Mouse (Mus musculus): ENCODE measurements around the gene Khdrbs2. TPM values are rescaled to one million over a fixed set of nuclear protein-coding genes. Genes with fewer than 3 reads are reported as not detected.
"Not testable (repeated sequence)": the region's sequence is repeated elsewhere in the genome, so short reads cannot be mapped to it uniquely, and the experiment has no call there.

The Khdrbs2 gene
- polyA plus RNA-seq, 1 experiment from 2014 or later, result 1.0 TPM

DNA sequence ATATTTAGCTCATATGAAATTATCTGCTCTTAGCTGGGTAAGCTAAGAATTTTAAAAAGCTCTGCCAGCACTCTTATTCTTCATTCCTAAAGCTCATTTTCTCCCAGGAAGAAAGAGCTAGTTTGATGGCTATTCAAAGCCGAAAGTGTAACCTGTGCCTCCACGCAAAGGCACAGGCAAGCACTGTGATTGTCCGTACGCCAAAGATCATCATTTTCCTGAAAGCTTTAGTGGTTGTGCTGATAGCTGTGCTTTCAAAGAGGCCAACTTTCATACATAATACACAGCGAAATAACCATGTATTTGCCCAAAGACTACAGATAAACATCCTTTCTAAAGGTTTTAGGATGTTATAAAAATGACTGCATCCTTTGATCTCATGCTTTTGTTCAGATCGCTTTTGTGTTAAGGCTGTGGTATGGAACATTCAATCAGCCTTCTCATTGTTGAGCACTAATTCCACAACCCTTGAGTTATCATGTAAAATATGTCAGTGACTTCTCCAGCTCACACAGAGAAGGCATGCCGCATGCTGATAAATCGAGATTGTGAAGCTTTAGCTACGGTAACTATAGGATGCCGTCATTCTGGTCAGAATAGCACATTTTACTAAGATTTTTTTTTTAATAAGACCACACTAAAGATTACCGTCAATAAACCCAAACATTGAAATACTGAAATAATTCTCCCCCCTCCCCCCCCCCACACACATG lies 299.1 kb downstream of the Khdrbs2 start:
- no peak for ATAC-seq
- Histone ChIP-seq H3K4me2 (no peak overlapping the region), H3K36me3 (no peaks in the 10 kb centered on the region), H3K9ac (no peak overlapping the region), H3K4me1 (no peaks in the 10 kb centered on the region), H3K27me3 (replicated peaks) (no peaks in the 10 kb centered on the region), H3K9me3 (replicated peaks) (no peaks in the 10 kb centered on the region), H3K4me3 (no peak overlapping the region), H3K27ac (no peak overlapping the region)
- WGBS (ENCODE audit: insufficient replicate concordance), result 75% methylated on average over 11 of the region's 11 CpGs

DNA sequence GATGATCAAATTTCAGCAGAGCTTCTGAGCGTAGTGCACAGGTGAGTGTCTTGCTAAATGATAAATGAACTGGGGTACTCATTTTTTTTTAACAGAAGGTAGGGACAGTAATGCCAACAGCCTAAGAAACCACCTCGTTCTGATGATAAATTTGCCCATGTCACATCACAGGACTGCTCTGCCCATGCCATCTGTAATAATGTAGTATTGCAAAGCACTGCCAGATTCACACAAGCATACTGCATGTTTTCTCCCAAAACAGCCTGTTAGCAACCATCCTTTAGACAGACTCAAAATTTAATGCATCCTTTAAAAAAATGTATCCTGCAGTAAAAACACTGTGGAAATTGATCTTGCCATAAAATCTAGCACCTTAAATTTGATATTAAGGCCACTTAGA lies 315.4 kb downstream of the Khdrbs2 start:
- Histone ChIP-seq H3K9me3 (replicated peaks) (no peaks in the 10 kb centered on the region), H3K4me2 (no peak overlapping the region), H3K9ac (no peak overlapping the region), H3K4me1 (no peaks in the 10 kb centered on the region), H3K4me3 (no peak overlapping the region), H3K36me3 (no peaks in the 10 kb centered on the region), H3K27me3 (replicated peaks) (no peaks in the 10 kb centered on the region), H3K27ac (no peak overlapping the region)
- 52% methylated on average over 2 of the region's 2 CpGs for WGBS (ENCODE audit: insufficient replicate concordance)
- ATAC-seq, result no peak

DNA sequence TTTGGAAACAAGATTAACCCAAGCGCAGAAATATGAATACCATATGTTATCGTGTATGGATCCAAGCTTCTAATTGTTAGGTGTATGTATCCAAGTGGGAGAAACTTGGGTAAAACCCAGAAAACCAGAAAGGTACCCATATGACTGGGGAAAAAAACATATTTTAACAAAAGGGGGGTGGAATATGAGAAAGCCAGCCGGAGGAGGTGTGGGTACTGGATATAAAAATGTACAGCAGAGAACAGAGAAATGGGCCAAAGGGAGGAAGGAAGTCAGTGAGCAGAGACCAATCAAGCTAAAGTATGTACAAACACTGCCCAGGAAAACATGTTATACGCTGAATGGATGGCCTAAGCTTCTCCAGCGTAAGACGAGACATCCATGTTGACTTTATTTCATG lies 330.9 kb downstream of the Khdrbs2 start:
- no peaks in the 10 kb centered on the region for H3K9me3 ChIP-seq (replicated peaks)
- H3K4me2 ChIP-seq, result no peak overlapping the region
- H3K4me3 ChIP-seq, result no peak overlapping the region
- no peak for ATAC-seq
- no peak overlapping the region for H3K9ac ChIP-seq
- H3K4me1 ChIP-seq, result no peaks in the 10 kb centered on the region
- WGBS (ENCODE audit: insufficient replicate concordance), result 79% methylated on average over 6 of the region's 6 CpGs
- no peaks in the 10 kb centered on the region for H3K36me3 ChIP-seq
- no peaks in the 10 kb centered on the region for H3K27me3 ChIP-seq (replicated peaks)
- no peak overlapping the region for H3K27ac ChIP-seq

DNA sequence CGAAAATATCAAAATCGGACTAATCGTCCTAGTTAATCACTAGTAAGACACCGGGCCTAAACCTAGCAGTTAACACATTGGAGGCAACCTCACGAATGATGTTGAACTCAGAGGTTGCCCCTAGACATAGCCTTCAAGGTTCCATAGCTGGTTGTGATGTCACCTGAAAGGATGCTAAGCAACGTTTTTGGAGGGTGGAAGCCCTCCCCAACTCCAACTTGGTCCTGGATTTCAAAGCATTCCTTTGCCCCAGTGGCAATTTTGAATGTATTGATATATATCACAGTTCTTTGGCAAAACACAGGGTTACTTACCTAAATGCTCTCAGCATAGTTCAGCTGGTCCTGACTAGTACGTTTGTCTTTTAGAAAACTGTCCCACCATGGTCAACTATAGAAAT lies 374.7 kb downstream of the Khdrbs2 start, which contains the start of gene Gm5415:
Gene Gm5415 (minus strand): TSS at position 101 of the 400 bp plus-strand sequence.
- not testable (repeated sequence) for ATAC-seq; H3K36me3 ChIP-seq; H3K27ac ChIP-seq; H3K4me2 ChIP-seq; H3K4me3 ChIP-seq; H3K27me3 ChIP-seq (replicated peaks); H3K4me1 ChIP-seq; H3K9ac ChIP-seq; H3K9me3 ChIP-seq (replicated peaks)
- 63% methylated on average over 2 of the region's 7 CpGs for WGBS (ENCODE audit: insufficient replicate concordance)

DNA sequence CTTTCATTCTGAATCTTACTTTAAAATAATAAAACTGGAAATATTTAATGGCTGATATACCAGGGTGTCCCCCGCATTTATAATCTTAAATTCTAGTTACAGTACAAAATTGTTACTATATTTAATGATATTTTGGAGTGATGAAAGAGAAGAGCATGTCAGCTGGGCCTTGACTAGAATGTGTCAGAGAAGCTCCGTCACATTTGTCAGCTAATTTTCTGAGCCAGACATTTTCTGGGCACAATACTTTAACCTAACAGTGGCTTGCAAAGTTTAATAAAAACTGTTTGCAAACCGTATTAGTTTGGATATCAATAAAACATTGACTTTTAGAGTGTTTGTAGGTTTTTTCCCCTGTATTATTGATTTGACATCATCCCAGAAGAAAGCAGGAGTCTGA lies 380.9 kb downstream of the Khdrbs2 start:
- WGBS (ENCODE audit: insufficient replicate concordance), result 74% methylated on average over 3 of the region's 3 CpGs

DNA sequence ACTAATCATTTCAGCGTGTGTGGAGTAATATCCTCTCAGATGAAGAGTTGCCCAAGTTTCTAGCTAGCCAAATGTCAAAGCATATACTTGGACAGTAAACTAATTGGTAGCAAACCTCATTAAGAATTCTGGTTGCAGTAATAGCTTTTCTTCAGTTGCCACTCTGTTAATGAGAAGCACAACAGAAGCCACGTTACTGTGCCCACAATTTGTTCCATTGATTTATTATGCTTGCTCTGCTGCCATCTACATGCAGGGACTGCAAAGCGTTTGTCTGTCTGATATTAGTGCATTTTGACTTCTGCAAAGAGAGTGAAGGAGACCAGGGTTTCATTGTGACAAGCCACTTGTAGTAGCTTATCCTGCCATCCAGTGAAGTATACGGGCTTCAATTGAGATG lies 381.4 kb downstream of the Khdrbs2 start:
- Histone ChIP-seq H3K4me3 (no peak overlapping the region), H3K4me1 (no peaks in the 10 kb centered on the region), H3K9me3 (replicated peaks) (no peaks in the 10 kb centered on the region), H3K27me3 (replicated peaks) (no peaks in the 10 kb centered on the region), H3K27ac (no peak overlapping the region), H3K4me2 (no peak overlapping the region), H3K36me3 (no peaks in the 10 kb centered on the region), H3K9ac (no peak overlapping the region)
- ATAC-seq, result no peak
- 50% methylated on average over 4 of the region's 4 CpGs for WGBS (ENCODE audit: insufficient replicate concordance)

More for the DNA sequence above, 380.9 kb downstream of the Khdrbs2 start:
- Histone ChIP-seq H3K27me3 (replicated peaks) (no peaks in the 10 kb centered on the region), H3K36me3 (no peaks in the 10 kb centered on the region), H3K4me3 (no peak overlapping the region), H3K9ac (no peak overlapping the region), H3K27ac (no peak overlapping the region), H3K4me1 (no peaks in the 10 kb centered on the region), H3K9me3 (replicated peaks) (no peaks in the 10 kb centered on the region), H3K4me2 (no peak overlapping the region)
- no peak for ATAC-seq

DNA sequence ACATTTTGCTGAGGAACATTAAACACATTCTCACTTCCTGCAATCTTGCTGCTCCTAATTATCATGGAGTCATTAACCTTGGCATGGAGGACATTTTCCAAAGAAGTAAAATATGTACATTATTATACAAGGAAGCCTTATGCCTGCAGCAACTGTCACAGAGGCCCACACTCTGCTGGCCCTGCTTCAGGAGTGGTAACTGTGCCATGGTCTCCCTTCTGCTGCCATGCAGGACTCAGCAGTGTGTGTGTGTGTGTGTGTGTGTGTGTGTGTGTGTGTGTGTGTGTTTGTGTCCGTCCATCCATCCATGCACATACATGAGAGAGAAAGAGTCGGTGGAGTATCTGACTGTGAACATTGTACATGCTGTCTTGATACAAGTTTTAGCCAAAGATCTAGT lies 396.4 kb downstream of the Khdrbs2 start:
- Histone ChIP-seq H3K4me2 (no peak overlapping the region), H3K27ac (no peak overlapping the region), H3K4me3 (no peak overlapping the region), H3K36me3 (no peaks in the 10 kb centered on the region), H3K9ac (no peak overlapping the region), H3K9me3 (replicated peaks) (no peaks in the 10 kb centered on the region), H3K4me1 (no peaks in the 10 kb centered on the region), H3K27me3 (replicated peaks) (no peaks in the 10 kb centered on the region)
- ATAC-seq, result no peak
- 62% methylated on average over 2 of the region's 2 CpGs for WGBS (ENCODE audit: insufficient replicate concordance)

DNA sequence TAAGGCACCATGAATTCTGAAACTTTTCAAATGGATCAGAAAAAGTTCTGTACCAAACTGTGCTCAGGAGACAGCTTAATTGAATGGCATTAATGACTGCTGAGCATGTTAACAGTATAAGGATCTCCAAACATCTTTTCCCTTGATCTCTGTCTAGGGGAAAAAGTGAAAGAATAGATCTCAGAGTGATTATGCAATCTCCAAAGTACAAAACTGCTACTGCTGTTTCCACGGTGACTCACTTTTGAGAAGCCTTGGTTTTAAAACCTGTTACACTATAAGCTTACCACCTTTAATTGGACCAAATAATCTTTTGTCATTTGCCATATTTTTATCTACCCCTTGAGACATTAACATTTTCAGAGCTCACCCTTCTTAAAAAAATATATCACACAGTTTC lies 453.5 kb downstream of the Khdrbs2 start:
- Histone ChIP-seq H3K4me3 (no peak overlapping the region), H3K9me3 (replicated peaks) (no peaks in the 10 kb centered on the region), H3K4me1 (no peaks in the 10 kb centered on the region), H3K4me2 (no peak overlapping the region), H3K27me3 (replicated peaks) (no peaks in the 10 kb centered on the region), H3K27ac (no peak overlapping the region), H3K36me3 (no peaks in the 10 kb centered on the region), H3K9ac (no peak overlapping the region)
- ATAC-seq, result no peak
- WGBS (ENCODE audit: insufficient replicate concordance), result 70% methylated on average over 1 of the region's 1 CpGs

DNA sequence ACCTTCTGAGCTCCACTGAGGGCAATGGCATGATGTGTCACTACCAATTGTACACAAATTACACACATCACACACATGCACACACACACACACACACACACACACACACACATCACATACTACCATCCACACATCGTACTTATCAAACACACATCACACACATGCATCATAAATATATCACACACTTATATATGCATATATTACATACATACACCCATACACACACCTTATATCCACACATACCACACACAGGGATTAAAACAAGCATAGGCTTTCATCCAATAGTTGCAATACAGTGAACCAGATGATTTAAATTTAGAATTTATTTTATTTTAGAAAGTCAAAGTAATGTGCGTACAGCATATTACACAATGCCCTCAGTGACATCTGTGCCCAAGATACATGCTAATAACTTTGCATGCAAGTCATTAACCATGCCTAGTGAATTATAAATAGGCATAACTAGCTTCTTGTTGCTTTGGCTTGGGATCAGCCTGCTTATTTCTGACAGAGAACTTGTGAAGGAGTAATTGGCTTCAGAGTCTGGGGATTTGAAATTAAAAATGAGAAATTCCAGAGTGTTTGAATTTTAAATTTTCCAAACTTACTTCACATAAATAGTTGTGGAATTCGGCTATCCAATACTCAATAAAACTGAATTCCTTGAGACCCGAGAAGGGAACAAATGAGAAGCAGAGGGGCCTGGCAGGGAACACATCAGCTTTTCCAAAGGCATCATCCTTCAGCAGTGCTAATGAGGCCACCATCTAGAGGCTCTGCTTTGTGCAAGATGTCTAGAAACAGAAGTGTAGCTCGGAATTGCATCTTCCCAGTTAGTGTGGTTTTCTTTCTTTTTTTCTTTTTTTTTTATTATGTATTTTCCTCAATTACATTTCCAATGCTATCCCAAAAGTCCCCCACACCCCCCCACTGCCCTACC lies 460.2 kb downstream of the Khdrbs2 start:
- Histone ChIP-seq H3K4me3 (no peak overlapping the region), H3K27me3 (replicated peaks) (no peaks in the 10 kb centered on the region), H3K9ac (no peak overlapping the region), H3K27ac (no peak overlapping the region), H3K36me3 (no peaks in the 10 kb centered on the region), H3K4me2 (no peak overlapping the region), H3K4me1 (no peaks in the 10 kb centered on the region), H3K9me3 (replicated peaks) (no peaks in the 10 kb centered on the region)
- WGBS (ENCODE audit: insufficient replicate concordance), result 73% methylated on average over 5 of the region's 5 CpGs
- no peak for ATAC-seq

DNA sequence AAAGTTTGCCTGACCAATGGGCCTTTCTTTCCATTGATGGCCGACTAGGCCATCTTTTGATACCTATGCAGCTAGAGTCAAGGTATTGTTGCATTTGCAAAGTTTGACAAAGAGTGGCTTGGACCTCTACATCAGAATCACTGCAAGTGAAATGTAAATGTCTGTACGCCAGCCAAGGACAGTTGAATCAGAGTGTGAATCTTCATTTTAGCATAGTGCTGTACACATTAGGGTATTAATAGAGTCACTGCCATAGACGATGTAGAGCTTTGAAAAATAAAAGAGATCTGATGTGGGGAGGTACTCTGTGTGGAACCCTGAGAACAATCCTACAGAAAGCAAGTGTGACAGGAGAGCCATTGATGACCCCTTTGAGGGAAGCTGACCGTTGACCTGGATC lies 460.9 kb downstream of the Khdrbs2 start:
- Histone ChIP-seq H3K4me2 (no peak overlapping the region), H3K27ac (no peak overlapping the region), H3K9ac (no peak overlapping the region), H3K4me3 (no peak overlapping the region), H3K27me3 (replicated peaks) (no peaks in the 10 kb centered on the region), H3K36me3 (no peaks in the 10 kb centered on the region), H3K4me1 (no peaks in the 10 kb centered on the region), H3K9me3 (replicated peaks) (no peaks in the 10 kb centered on the region)
- 62% methylated on average over 4 of the region's 4 CpGs for WGBS (ENCODE audit: insufficient replicate concordance)
- no peak for ATAC-seq

DNA sequence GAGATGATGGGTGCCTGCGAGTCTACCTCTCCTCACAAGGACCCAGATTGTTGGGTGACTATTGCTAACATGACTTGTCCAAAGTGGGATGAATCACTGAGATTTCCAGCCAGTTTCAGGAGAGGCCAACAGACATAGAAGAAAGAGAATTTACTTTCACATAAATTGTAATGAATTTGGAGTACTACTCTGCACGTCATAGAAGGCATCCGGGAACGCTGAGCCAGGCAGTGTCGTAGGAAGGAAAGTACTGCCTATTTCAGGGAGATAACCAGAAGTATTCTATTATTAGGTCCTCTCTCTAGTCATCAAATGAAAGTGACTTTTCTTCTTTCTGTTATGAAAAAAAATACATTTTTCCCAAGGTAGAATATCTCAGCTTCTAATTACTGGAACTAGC lies 466.6 kb downstream of the Khdrbs2 start:
- Histone ChIP-seq H3K4me3 (no peak overlapping the region), H3K9me3 (replicated peaks) (no peaks in the 10 kb centered on the region), H3K9ac (no peak overlapping the region), H3K4me1 (no peaks in the 10 kb centered on the region), H3K36me3 (no peaks in the 10 kb centered on the region), H3K4me2 (no peak overlapping the region), H3K27ac (no peak overlapping the region), H3K27me3 (replicated peaks) (no peaks in the 10 kb centered on the region)
- ATAC-seq, result no peak
- WGBS (ENCODE audit: insufficient replicate concordance), result 80% methylated on average over 5 of the region's 5 CpGs

DNA sequence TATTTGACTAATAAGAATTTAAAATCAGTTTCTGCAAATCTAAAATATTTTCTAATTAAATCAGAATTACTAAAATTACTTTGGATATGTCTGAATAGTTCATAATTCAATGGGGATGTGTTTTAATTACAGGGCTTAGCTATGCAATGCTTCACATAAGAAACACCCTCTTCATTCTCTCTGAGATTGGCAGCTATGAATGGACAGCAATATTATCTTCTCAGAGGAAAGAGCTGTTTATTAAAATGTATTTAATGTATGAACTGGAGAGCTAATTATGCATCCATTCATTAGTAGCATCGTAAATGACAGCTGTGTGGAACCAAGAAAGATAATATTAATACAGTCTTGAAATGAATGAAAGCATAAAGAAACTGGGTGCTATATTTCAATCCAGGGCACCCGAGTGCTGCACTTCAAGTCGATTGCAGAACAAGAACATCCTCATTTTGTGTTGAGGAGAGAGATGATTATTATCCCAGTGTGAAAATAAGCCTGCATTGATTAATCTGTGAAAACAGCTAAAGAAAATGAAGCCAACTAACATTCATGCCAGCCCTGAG lies 477.2 kb downstream of the Khdrbs2 start:
- Histone ChIP-seq H3K4me3 (no peak overlapping the region), H3K27me3 (replicated peaks) (no peaks in the 10 kb centered on the region), H3K36me3 (no peaks in the 10 kb centered on the region), H3K27ac (no peak overlapping the region), H3K4me1 (no peaks in the 10 kb centered on the region), H3K9ac (no peak overlapping the region), H3K9me3 (replicated peaks) (no peaks in the 10 kb centered on the region), H3K4me2 (no peak overlapping the region)
- ATAC-seq, result no peak
- WGBS (ENCODE audit: insufficient replicate concordance), result 62% methylated on average over 3 of the region's 3 CpGs
